Mouse (Mus musculus) heart, adult 2 months (tissue): ENCODE results near the gene Cradd. TPM values are rescaled to one million over a fixed set of nuclear protein-coding genes. Genes with fewer than 3 reads are reported as not detected.

ENCODE experiments used
- DNase-seq, 2 experiments: peaks; one replicate each; pipeline ENCODE4 v3.0.0; 2021
- H3K27ac ChIP-seq: fragments of 200-600 bp; 2 replicates; pipeline ENCODE4 v1.8.1; 2022
- H3K27me3 ChIP-seq: fragments of 200-500 bp; 2 replicates; pipeline ENCODE4 v1.6.1; 2012; ENCODE audit warnings: mild to moderate bottlenecking, low read length, inconsistent platforms, mixed read lengths; ENCODE audit not compliant: control insufficient read depth, insufficient read depth
- H3K36me3 ChIP-seq: fragments of 200-500 bp; 2 replicates; pipeline ENCODE4 v1.6.1; 2012; ENCODE audit warnings: low read length, inconsistent platforms; ENCODE audit not compliant: control insufficient read depth, insufficient read depth
- H3K4me1 ChIP-seq: fragments of 200-500 bp; 2 replicates; pipeline ENCODE4 v1.6.1; 2011; ENCODE audit warnings: low read length; ENCODE audit not compliant: control insufficient read depth, insufficient read depth
- H3K4me3 ChIP-seq: fragments of 200-600 bp; 2 replicates; pipeline ENCODE4 v1.8.1; 2022
- H3K79me2 ChIP-seq: fragments of 200-500 bp; replicated peaks from 2 replicates; pipeline ENCODE4 v1.6.1; 2012; ENCODE audit warnings: mild to moderate bottlenecking, inconsistent platforms, low read length, moderate library complexity, mixed read lengths; ENCODE audit not compliant: control insufficient read depth, insufficient read depth
- H3K9ac ChIP-seq: fragments of 200-500 bp; 2 replicates; pipeline ENCODE4 v1.6.1; 2012; ENCODE audit warnings: low read depth, mild to moderate bottlenecking, control low read depth, inconsistent platforms, low read length, mixed read lengths
- CTCF ChIP-seq: fragments of 200-600 bp; IDR thresholded peaks from 2 replicates; pipeline ENCODE4 v1.8.1; 2022; ENCODE audit warnings: antibody characterized with exemption, mild to moderate bottlenecking, moderate library complexity
- EP300 ChIP-seq: fragments of 200-500 bp; IDR thresholded peaks from 2 replicates; pipeline ENCODE4 v1.6.1; 2011; ENCODE audit warnings: low read depth, low read length, control low read depth; ENCODE audit not compliant: insufficient read depth
- POLR2A ChIP-seq: fragments of 200-500 bp; IDR thresholded peaks from 2 replicates; pipeline ENCODE4 v1.6.1; 2011; ENCODE audit warnings: mild to moderate bottlenecking, low read depth, low read length, control low read depth; ENCODE audit not compliant: insufficient read depth
- whole genome bisulfite sequencing: fragments of 180-500 bp; shearing (Covaris S2); methylation state at CpG from one replicate; pipeline ENCODE4 v1.1.7; 2018; 5-methylcytosine and 5-hydroxymethylcytosine counted together
- intact Hi-C: fragments of 180-260 bp; cut with DNase I; formaldehyde crosslinking; loops from one replicate; pipeline ENCODE4 v1.15.1; 2025
- polyA plus RNA-seq: library from polyadenylated mRNA; depleted of rRNA; stranded (reverse); fragments of >200 nt; gene quantifications from 2 replicates; pipeline ENCODE4 v1.2.3, GENCODE M21; 2012
- total RNA-seq, 2 experiments: library from RNA; stranded (reverse); gene quantifications; 2 replicates each; pipeline ENCODE4 v1.2.3; 2021

The Cradd gene
- total and polyA plus RNA-seq, 3 experiments = 9.9 to 15.1 (median 10.3) TPM

- intact Hi-C loops = loop anchor here (5.0 kb wide), 2 partner anchors 41 to 116 kb away; no protein-coding TSS in a partner anchor
- WGBS = 54% methylated on average over 10 of the region's 10 CpGs
- Histone ChIP-seq H3K27ac (peak overlapping the region; percentile 71), H3K36me3 (peaks cover 17% of the 10 kb centered on the region), H3K79me2 (no peaks in the 10 kb centered on the region), H3K4me1 (peaks cover 25% of the 10 kb centered on the region), H3K27me3 (no peaks in the 10 kb centered on the region), H3K9ac (no peak overlapping the region), H3K4me3 (no peak overlapping the region)
- TF ChIP-seq POLR2A = no peak
- TF ChIP-seq EP300 = peak; percentile 58; the same call in 1 of the 2 replicates
- peak in 1 of 2 experiments; percentile 66 for DNase-seq
Measured at GRCm38 (mm10) chr10:95258471-95259155, 65.3 kb downstream of the Cradd start.

GRCm38 (mm10) chr10:95257979-95258378 is 66.0 kb downstream of the Cradd start:
- peaks cover 17% of the 10 kb centered on the region for H3K36me3 ChIP-seq
- TF ChIP-seq POLR2A = no peak
- 0 out of 2 replicates have a peak, but pooled peaks have one; percentile 14 for TF ChIP-seq CTCF
- DNase-seq = no peak
- no peaks in the 10 kb centered on the region for H3K79me2 ChIP-seq
- H3K9ac ChIP-seq = 0 out of 2 replicates have a peak overlapping the region, but pooled peaks have one; percentile 11
- WGBS = 78% methylated on average over 8 of the region's 8 CpGs
- no peaks in the 10 kb centered on the region for H3K27me3 ChIP-seq
- H3K27ac ChIP-seq = peak overlapping the region; percentile 71
- peaks cover 23% of the 10 kb centered on the region for H3K4me1 ChIP-seq
- intact Hi-C loops = loop anchor here (5.0 kb wide), 2 partner anchors 41 to 116 kb away; no protein-coding TSS in a partner anchor
- no peak overlapping the region for H3K4me3 ChIP-seq

- no peaks in the 10 kb centered on the region for H3K79me2 ChIP-seq
- H3K27me3 ChIP-seq = no peaks in the 10 kb centered on the region
- no peak for DNase-seq
- no peak for TF ChIP-seq CTCF
- no peak for TF ChIP-seq POLR2A
- no peak for TF ChIP-seq EP300
- peaks cover 21% of the 10 kb centered on the region for H3K4me1 ChIP-seq
- H3K36me3 ChIP-seq = peaks cover 11% of the 10 kb centered on the region
- H3K9ac ChIP-seq = peak overlapping the region; percentile 26; the same call in 1 of the 2 replicates
- H3K27ac ChIP-seq = 0 out of 2 replicates have a peak overlapping the region, but pooled peaks have one; percentile 7
- no peak overlapping the region for H3K4me3 ChIP-seq
- intact Hi-C loops = loop anchor here (5.0 kb wide), 2 partner anchors 39 to 114 kb away; no protein-coding TSS in a partner anchor
- WGBS = 49% methylated on average over 7 of the region's 7 CpGs
Measured at GRCm38 (mm10) chr10:95256095-95256494, 67.8 kb downstream of the Cradd start.

GRCm38 (mm10) chr10:95255018-95255680 is 68.8 kb downstream of the Cradd start:
- no peaks in the 10 kb centered on the region for H3K27me3 ChIP-seq
- peaks cover 18% of the 10 kb centered on the region for H3K4me1 ChIP-seq
- DNase-seq = no peak
- intact Hi-C loops = loop anchor here (5.0 kb wide), 2 partner anchors 38 to 113 kb away; no protein-coding TSS in a partner anchor
- no peak overlapping the region for H3K9ac ChIP-seq
- no peak for TF ChIP-seq POLR2A
- no peak for TF ChIP-seq EP300
- no peak overlapping the region for H3K4me3 ChIP-seq
- peaks cover 8% of the 10 kb centered on the region for H3K36me3 ChIP-seq
- WGBS = 59% methylated on average over 8 of the region's 8 CpGs
- no peaks in the 10 kb centered on the region for H3K79me2 ChIP-seq
- peak overlapping the region; percentile 78 for H3K27ac ChIP-seq

- peak; percentile 68 to 69 for DNase-seq
- peaks cover 17% of the 10 kb centered on the region for H3K4me1 ChIP-seq
- H3K27ac ChIP-seq = peak overlapping the region; percentile 78
- 6% methylated on average over 13 of the region's 13 CpGs for WGBS
- peaks cover 4% of the 10 kb centered on the region for H3K36me3 ChIP-seq
- intact Hi-C loops = loop anchor here (5.0 kb wide), 2 partner anchors 37 to 112 kb away; no protein-coding TSS in a partner anchor
- H3K9ac ChIP-seq = peak overlapping the region; percentile 25
- no peaks in the 10 kb centered on the region for H3K79me2 ChIP-seq
- H3K27me3 ChIP-seq = no peaks in the 10 kb centered on the region
- H3K4me3 ChIP-seq = peak overlapping the region; percentile 6
- peak; percentile 48 for TF ChIP-seq CTCF
- TF ChIP-seq EP300 = no peak
Measured at GRCm38 (mm10) chr10:95254453-95255001, 69.4 kb downstream of the Cradd start.

- Histone ChIP-seq H3K79me2 (no peaks in the 10 kb centered on the region), H3K9ac (no peak overlapping the region; the same call in 1 of the 2 replicates), H3K4me3 (no peak overlapping the region; the same call in 1 of the 2 replicates), H3K27ac (peak overlapping the region; percentile 78), H3K4me1 (peaks cover 14% of the 10 kb centered on the region), H3K36me3 (peaks cover 4% of the 10 kb centered on the region), H3K27me3 (no peaks in the 10 kb centered on the region)
- TF ChIP-seq EP300 (no peak), CTCF (no peak)
- DNase-seq = no peak
- intact Hi-C loops = no loop called here
- WGBS = 40% methylated on average over 3 of the region's 3 CpGs
Measured at GRCm38 (mm10) chr10:95254046-95254445, 69.9 kb downstream of the Cradd start.
